25 mouse cellular contexts compared by ENCODE assay signal in genomic region chr12:29248459-29248858, GRCm38 (mm10).
DNase-seq lines count a peak whose midpoint lies in the region; ATAC-seq and TF ChIP-seq lines count a peak whose summit lies in the region.
"Had no signal": no experiment of that assay in that cellular context is flagged by ENCODE, and none has a peak within 500 bp of the region (broad histone marks: within the 10 kb centered on the region; RNA-seq: fewer than 3 reads in every experiment).

No protein-coding gene starts in this region.

- H3K79me2 ChIP-seq in heart, adult 2 months (replicated peaks; ENCODE audit: control insufficient read depth, insufficient read depth, low read length), result no peaks in the 10 kb centered on the region

- H3K27ac ChIP-seq in heart, adult 2 months, result no peak overlapping the region
- H3K27ac ChIP-seq in heart, embryonic 12.5 days (ENCODE audit: poor library complexity, severe bottlenecking), result no peak overlapping the region
- H3K27ac ChIP-seq in liver, postnatal 0 days (ENCODE audit: low read depth), result no peak overlapping the region
- no peak overlapping the region for H3K27ac ChIP-seq in liver, embryonic 11.5 days (ENCODE audit: low read depth, low read length)
- H3K27ac ChIP-seq: embryonic facial prominence, embryonic 15.5 days; hindbrain, embryonic 10.5 days; limb, embryonic 12.5 days; liver, embryonic 15.5 days had no signal

- H3K36me3 ChIP-seq in heart, adult 2 months (ENCODE audit: control insufficient read depth, insufficient read depth, low read length), result no peaks in the 10 kb centered on the region
- H3K36me3 ChIP-seq in heart, embryonic 12.5 days, result no peaks in the 10 kb centered on the region
- H3K36me3 ChIP-seq in liver, postnatal 0 days (replicated peaks; ENCODE audit: insufficient read depth, low read length), result no peaks in the 10 kb centered on the region
- H3K36me3 ChIP-seq in liver, embryonic 11.5 days (ENCODE audit: control insufficient read depth, insufficient read depth, low read length), result no peaks in the 10 kb centered on the region
- no peaks in the 10 kb centered on the region for H3K36me3 ChIP-seq in E14TG2a.4 (ENCODE audit: insufficient read depth, low read length)
- H3K36me3 ChIP-seq: embryonic facial prominence, embryonic 15.5 days; hindbrain, embryonic 10.5 days; limb, embryonic 12.5 days; liver, embryonic 15.5 days; midbrain, embryonic 15.5 days had no signal

- no peak for ATAC-seq in heart, embryonic 12.5 days (ENCODE audit: insufficient number of reproducible peaks, low FRiP score)
- no peak for ATAC-seq in liver, postnatal 0 days
- ATAC-seq in liver, embryonic 11.5 days (replicated peaks; ENCODE audit: low FRiP score), result no peak
- ATAC-seq in megakaryocyte progenitor cell, adult 5-6 weeks (replicated peaks; ENCODE audit: poor library complexity), result no peak
- ATAC-seq: midbrain, embryonic 15.5 days; Patski had no signal

- WGBS in heart, adult 2 months, result 82% methylated on average over 10 of the region's 10 CpGs
- 82% methylated on average over 10 of the region's 10 CpGs for WGBS in heart, embryonic 12.5 days
- 86% methylated on average over 10 of the region's 10 CpGs for WGBS in liver, postnatal 0 days (ENCODE audit: insufficient replicate concordance)
- WGBS in liver, embryonic 11.5 days, result 83% methylated on average over 10 of the region's 10 CpGs

- H3K4me1 ChIP-seq in heart, adult 2 months (ENCODE audit: control insufficient read depth, insufficient read depth, low read length), result no peaks in the 10 kb centered on the region
- no peaks in the 10 kb centered on the region for H3K4me1 ChIP-seq in heart, embryonic 12.5 days (replicated peaks)
- no peaks in the 10 kb centered on the region for H3K4me1 ChIP-seq in liver, postnatal 0 days (ENCODE audit: insufficient read depth)
- no peaks in the 10 kb centered on the region for H3K4me1 ChIP-seq in liver, embryonic 11.5 days (replicated peaks; ENCODE audit: control insufficient read depth, insufficient read depth, low read length)
- no peaks in the 10 kb centered on the region for H3K4me1 ChIP-seq in E14TG2a.4 (replicated peaks; ENCODE audit: low read depth, low read length)
- H3K4me1 ChIP-seq: liver, embryonic 15.5 days; megakaryocyte, embryonic 14.5 days had no signal

- no peak for TF ChIP-seq EP300 in heart, adult 2 months (IDR thresholded peaks at IDR 0.05; ENCODE audit: insufficient read depth, low read depth, low read length)
- TF ChIP-seq EP300 in liver, postnatal 0 days (IDR thresholded peaks at IDR 0.05; ENCODE audit: low read depth), result no peak

- H3K4me3 ChIP-seq in heart, adult 2 months, result no peak overlapping the region
- H3K4me3 ChIP-seq in heart, embryonic 12.5 days, result no peak overlapping the region
- no peak overlapping the region for H3K4me3 ChIP-seq in liver, postnatal 0 days (ENCODE audit: low read depth, low read length)
- H3K4me3 ChIP-seq in liver, embryonic 11.5 days (ENCODE audit: low read depth, low read length), result no peak overlapping the region
- no peak overlapping the region for H3K4me3 ChIP-seq in E14TG2a.4 (replicated peaks; ENCODE audit: low read length)
- H3K4me3 ChIP-seq: embryonic facial prominence, embryonic 15.5 days; hindbrain, embryonic 10.5 days; limb, embryonic 12.5 days; liver, embryonic 15.5 days; megakaryocyte, embryonic 14.5 days; midbrain, embryonic 15.5 days had no signal

- H3K4me2 ChIP-seq in heart, embryonic 12.5 days, result no peak overlapping the region
- H3K4me2 ChIP-seq in liver, postnatal 0 days (ENCODE audit: low read depth, low read length), result no peak overlapping the region
- H3K4me2 ChIP-seq in liver, embryonic 11.5 days, result no peak overlapping the region
- H3K4me2 ChIP-seq: embryonic facial prominence, embryonic 15.5 days; limb, embryonic 12.5 days; liver, embryonic 15.5 days; midbrain, embryonic 15.5 days had no signal

- H3K9ac ChIP-seq in heart, adult 2 months (ENCODE audit: low read depth, low read length), result no peak overlapping the region
- H3K9ac ChIP-seq in heart, embryonic 12.5 days, result no peak overlapping the region
- H3K9ac ChIP-seq in liver, postnatal 0 days (replicated peaks), result no peak overlapping the region
- H3K9ac ChIP-seq in liver, embryonic 11.5 days (ENCODE audit: low read depth, low read length), result no peak overlapping the region
- H3K9ac ChIP-seq: embryonic facial prominence, embryonic 15.5 days; limb, embryonic 12.5 days; liver, embryonic 15.5 days; midbrain, embryonic 15.5 days had no signal

- TF ChIP-seq CTCF in heart, adult 2 months (IDR thresholded peaks at IDR 0.05), result 0 out of 2 replicates have a peak, but pooled peaks have one; percentile 5
- TF ChIP-seq CTCF in liver, postnatal 0 days (IDR thresholded peaks at IDR 0.05; ENCODE audit: low read depth), result 0 out of 2 replicates have a peak, but pooled peaks have one; percentile 11
- TF ChIP-seq CTCF in E14TG2a.4 (conservative IDR thresholded peaks at IDR 0.05; ENCODE audit: low read length), result peak; percentile 81
- peak; percentile 12; the same call in 1 of the 2 replicates for TF ChIP-seq CTCF in brain, embryonic 14.5 days (IDR thresholded peaks at IDR 0.05; ENCODE audit: borderline replicate concordance, extremely low read depth, insufficient read depth, insufficient read length)

- H3K27me3 ChIP-seq in heart, adult 2 months (ENCODE audit: control insufficient read depth, insufficient read depth, low read length), result no peaks in the 10 kb centered on the region
- 0 out of 2 replicates have a peak, but pooled peaks cover 2% of the 10 kb centered on the region for H3K27me3 ChIP-seq in heart, embryonic 12.5 days (replicated peaks)
- no peaks in the 10 kb centered on the region for H3K27me3 ChIP-seq in liver, postnatal 0 days (ENCODE audit: insufficient read depth, low read length)
- H3K27me3 ChIP-seq in liver, embryonic 11.5 days (replicated peaks; ENCODE audit: control insufficient read depth, insufficient read depth, low read length), result no peaks in the 10 kb centered on the region
- H3K27me3 ChIP-seq in E14TG2a.4 (ENCODE audit: insufficient read depth, low read length), result no peaks in the 10 kb centered on the region
- H3K27me3 ChIP-seq: embryonic facial prominence, embryonic 15.5 days; limb, embryonic 12.5 days; liver, embryonic 15.5 days; megakaryocyte, embryonic 14.5 days; midbrain, embryonic 15.5 days; Patski had no signal

- no peak for DNase-seq in heart, adult 2 months
- no peak for DNase-seq in liver, postnatal 0 days
- DNase-seq in liver, embryonic 11.5 days (ENCODE audit: low spot score), result no peak
- DNase-seq in brain, embryonic 14.5 days (ENCODE audit: low read depth), result no peak
- no peak for DNase-seq in urinary bladder, postnatal 14 days (ENCODE audit: low spot score)
- DNase-seq: adrenal gland, postnatal 25 days; cerebellum, adult 11-12 months; cerebellum, postnatal 36 days; gastrocnemius, postnatal 14 days; kidney, adult 9 months; kidney, postnatal 36 days; lung, postnatal 14 days; right cerebral cortex, adult 18-20 months; thymus, adult 18-20 months; thymus, postnatal 4 days had no signal

- no peak for TF ChIP-seq POLR2A in heart, adult 2 months (IDR thresholded peaks at IDR 0.05; ENCODE audit: insufficient read depth, low read depth, low read length)
- no peak for TF ChIP-seq POLR2A in brain, embryonic 14.5 days (IDR thresholded peaks at IDR 0.05; ENCODE audit: borderline replicate concordance, extremely low read depth, insufficient read depth, insufficient read length, poor library complexity, severe bottlenecking)

- intact Hi-C loops in heart, adult 2 months (cut with DNase I), result no loop called here

- no peaks in the 10 kb centered on the region for H3K9me3 ChIP-seq in heart, embryonic 12.5 days (replicated peaks)
- H3K9me3 ChIP-seq in liver, postnatal 0 days (ENCODE audit: low read length), result no peaks in the 10 kb centered on the region
- H3K9me3 ChIP-seq in liver, embryonic 11.5 days (ENCODE audit: control insufficient read depth, low read length), result no peaks in the 10 kb centered on the region
- H3K9me3 ChIP-seq in E14TG2a.4 (ENCODE audit: low read length), result no peaks in the 10 kb centered on the region
- H3K9me3 ChIP-seq: embryonic facial prominence, embryonic 15.5 days; hindbrain, embryonic 10.5 days; limb, embryonic 12.5 days; liver, embryonic 15.5 days; midbrain, embryonic 15.5 days had no signal

Comparison
In these comparisons a context has a peak if more than half of its experiments do, and no peak if none do; other contexts are left out.
1. CTCF ChIP-seq: peak in every context shown above with its lines; median percentile 81 in E14TG2a.4; 12 in brain, embryonic 14.5 days; 11 in liver, postnatal 0 days; 5 in heart, adult 2 months.